Mouse (Mus musculus): ENCODE data around the gene Mctp2. TPM values are rescaled to one million over a fixed set of nuclear protein-coding genes. Genes with fewer than 3 reads are reported as not detected.

Gene Mctp2
- polyA plus RNA-seq, 1 experiment from 2014 or later, result 1.7 TPM

GRCm38 (mm10) chr7:72215563-72216215 lies 90.7 kb downstream of the Mctp2 start:
- 63% methylated on average over 5 of the region's 5 CpGs for WGBS (ENCODE audit: insufficient replicate concordance)
- Histone ChIP-seq H3K27me3 (ENCODE audit: insufficient read depth, low read length) (no peaks in the 10 kb centered on the region), H3K36me3 (replicated peaks; ENCODE audit: insufficient read depth, low read length) (no peaks in the 10 kb centered on the region; the same call in 1 of the 2 replicates), H3K27ac (ENCODE audit: low read depth) (no peak overlapping the region), H3K9ac (replicated peaks) (no peak overlapping the region), H3K9me3 (ENCODE audit: low read length) (no peaks in the 10 kb centered on the region), H3K4me3 (ENCODE audit: low read depth, low read length) (no peak overlapping the region), H3K4me1 (ENCODE audit: insufficient read depth) (no peaks in the 10 kb centered on the region), H3K4me2 (ENCODE audit: low read depth, low read length) (no peak overlapping the region)
- TF ChIP-seq EP300 (IDR thresholded peaks at IDR 0.05; ENCODE audit: low read depth) (no peak), CTCF (IDR thresholded peaks at IDR 0.05; ENCODE audit: low read depth) (no peak)
- no peak for DNase-seq
- ATAC-seq, result peak; percentile 68; the same call in 1 of the 2 replicates

GRCm38 (mm10) chr7:72210201-72210600 lies 96.2 kb downstream of the Mctp2 start:
- Histone ChIP-seq H3K4me1 (ENCODE audit: insufficient read depth) (no peaks in the 10 kb centered on the region; the same call in 1 of the 2 replicates), H3K9ac (replicated peaks) (no peak overlapping the region), H3K9me3 (ENCODE audit: low read length) (no peaks in the 10 kb centered on the region), H3K36me3 (replicated peaks; ENCODE audit: insufficient read depth, low read length) (no peaks in the 10 kb centered on the region; the same call in 1 of the 2 replicates), H3K27ac (ENCODE audit: low read depth) (no peak overlapping the region), H3K4me3 (ENCODE audit: low read depth, low read length) (no peak overlapping the region), H3K4me2 (ENCODE audit: low read depth, low read length) (no peak overlapping the region), H3K27me3 (ENCODE audit: insufficient read depth, low read length) (no peaks in the 10 kb centered on the region)
- 74% methylated on average over 5 of the region's 5 CpGs for WGBS (ENCODE audit: insufficient replicate concordance)
- ATAC-seq (no peak), DNase-seq (no peak)
- no peak for TF ChIP-seq EP300 (IDR thresholded peaks at IDR 0.05; ENCODE audit: low read depth)

GRCm38 (mm10) chr7:72209296-72209695 lies 97.1 kb downstream of the Mctp2 start:
- H3K9ac ChIP-seq (replicated peaks), result no peak overlapping the region
- no peak for TF ChIP-seq EP300 (IDR thresholded peaks at IDR 0.05; ENCODE audit: low read depth)
- no peak for TF ChIP-seq CTCF (IDR thresholded peaks at IDR 0.05; ENCODE audit: low read depth)
- DNase-seq (no peak), ATAC-seq (no peak)
- no peak overlapping the region for H3K4me3 ChIP-seq (ENCODE audit: low read depth, low read length)
- 80% methylated on average over 5 of the region's 5 CpGs for WGBS (ENCODE audit: insufficient replicate concordance)
- H3K4me2 ChIP-seq (ENCODE audit: low read depth, low read length), result no peak overlapping the region
- H3K27me3 ChIP-seq (ENCODE audit: insufficient read depth, low read length), result no peaks in the 10 kb centered on the region
- H3K4me1 ChIP-seq (ENCODE audit: insufficient read depth), result no peaks in the 10 kb centered on the region; the same call in 1 of the 2 replicates
- H3K27ac ChIP-seq (ENCODE audit: low read depth), result no peak overlapping the region
- H3K9me3 ChIP-seq (ENCODE audit: low read length), result no peaks in the 10 kb centered on the region
- no peaks in the 10 kb centered on the region; the same call in 1 of the 2 replicates for H3K36me3 ChIP-seq (replicated peaks; ENCODE audit: insufficient read depth, low read length)

- DNase-seq, result no peak
These were observed 99.6 kb downstream of the Mctp2 start for GRCm38 (mm10) chr7:72206841-72207240.

GRCm38 (mm10) chr7:72195709-72196108 lies 110.7 kb downstream of the Mctp2 start:
- DNase-seq, result no peak
- WGBS (ENCODE audit: insufficient replicate concordance), result 71% methylated on average over 1 of the region's 1 CpGs
- no peaks in the 10 kb centered on the region for H3K9me3 ChIP-seq (ENCODE audit: low read length)
- H3K27me3 ChIP-seq (ENCODE audit: insufficient read depth, low read length), result no peaks in the 10 kb centered on the region
- H3K27ac ChIP-seq (ENCODE audit: low read depth), result no peak overlapping the region
- no peak overlapping the region for H3K4me3 ChIP-seq (ENCODE audit: low read depth, low read length)
- H3K9ac ChIP-seq (replicated peaks), result no peak overlapping the region
- no peaks in the 10 kb centered on the region for H3K4me1 ChIP-seq (ENCODE audit: insufficient read depth)
- TF ChIP-seq EP300 (IDR thresholded peaks at IDR 0.05; ENCODE audit: low read depth) (no peak), CTCF (IDR thresholded peaks at IDR 0.05; ENCODE audit: low read depth) (no peak)
- H3K36me3 ChIP-seq (replicated peaks; ENCODE audit: insufficient read depth, low read length), result peaks cover 13% of the 10 kb centered on the region
- no peak overlapping the region for H3K4me2 ChIP-seq (ENCODE audit: low read depth, low read length)
- no peak for ATAC-seq

More at GRCm38 (mm10) chr7:72206841-72207240, 99.6 kb downstream of the Mctp2 start:
- H3K9ac ChIP-seq (replicated peaks), result no peak overlapping the region
- no peak for ATAC-seq
- TF ChIP-seq EP300 (IDR thresholded peaks at IDR 0.05; ENCODE audit: low read depth), result no peak
- TF ChIP-seq CTCF (IDR thresholded peaks at IDR 0.05; ENCODE audit: low read depth), result no peak
- no peak overlapping the region for H3K4me2 ChIP-seq (ENCODE audit: low read depth, low read length)
- H3K36me3 ChIP-seq (replicated peaks; ENCODE audit: insufficient read depth, low read length), result peaks cover 2% of the 10 kb centered on the region; the same call in 1 of the 2 replicates
- H3K27me3 ChIP-seq (ENCODE audit: insufficient read depth, low read length), result no peaks in the 10 kb centered on the region
- H3K9me3 ChIP-seq (ENCODE audit: low read length), result no peaks in the 10 kb centered on the region
- WGBS (ENCODE audit: insufficient replicate concordance), result 43% methylated on average over 6 of the region's 6 CpGs
- no peak overlapping the region for H3K4me3 ChIP-seq (ENCODE audit: low read depth, low read length)
- no peak overlapping the region for H3K27ac ChIP-seq (ENCODE audit: low read depth)
- no peaks in the 10 kb centered on the region; the same call in 1 of the 2 replicates for H3K4me1 ChIP-seq (ENCODE audit: insufficient read depth)

- WGBS (ENCODE audit: insufficient replicate concordance), result 63% methylated on average over 1 of the region's 1 CpGs
- no peak for TF ChIP-seq EP300 (IDR thresholded peaks at IDR 0.05; ENCODE audit: low read depth)
- TF ChIP-seq CTCF (IDR thresholded peaks at IDR 0.05; ENCODE audit: low read depth), result peak; percentile 43
- DNase-seq, result no peak
These were observed 113.1 kb downstream of the Mctp2 start for GRCm38 (mm10) chr7:72193304-72193703.

More at GRCm38 (mm10) chr7:72193304-72193703, 113.1 kb downstream of the Mctp2 start:
- Histone ChIP-seq H3K36me3 (replicated peaks; ENCODE audit: insufficient read depth, low read length) (no peaks in the 10 kb centered on the region), H3K4me3 (ENCODE audit: low read depth, low read length) (no peak overlapping the region), H3K27ac (ENCODE audit: low read depth) (no peak overlapping the region), H3K4me2 (ENCODE audit: low read depth, low read length) (no peak overlapping the region), H3K9ac (replicated peaks) (no peak overlapping the region), H3K9me3 (ENCODE audit: low read length) (no peaks in the 10 kb centered on the region), H3K27me3 (ENCODE audit: insufficient read depth, low read length) (no peaks in the 10 kb centered on the region), H3K4me1 (ENCODE audit: insufficient read depth) (no peaks in the 10 kb centered on the region)
- no peak for ATAC-seq
